Mouse (Mus musculus) heart, embryonic 14.5 days (tissue): ENCODE results near the gene Rnf38. TPM values are rescaled to one million over a fixed set of nuclear protein-coding genes. Genes with fewer than 3 reads are reported as not detected.

Experiments
- ATAC-seq: fragments of 200-750 bp; cut with Nextera tagmentation; 2 replicates; pipeline ENCODE4 v1.8.0; 2017; ENCODE audit warnings: low read depth, moderate TSS enrichment; ENCODE audit not compliant: insufficient number of reproducible peaks, insufficient read depth, low FRiP score
- H3K27ac ChIP-seq, 2 experiments: fragments of 200-500 bp in 1 of 2; fragments of 300-500 bp in 1 of 2; sonication (generic) in 1 of 2; replicated peaks in 1 of 2; 2 replicates each; pipeline ENCODE4 v1.5.1; 2012 to 2014; ENCODE audit warnings: low read depth in 2 of 2, low read length in 2 of 2, control low read depth in 1 of 2, mild to moderate bottlenecking in 1 of 2, mixed read lengths in 1 of 2; ENCODE audit not compliant: control insufficient read depth in 1 of 2, insufficient read depth in 1 of 2
- H3K27me3 ChIP-seq: fragments of 300-500 bp; sonication (generic); 2 replicates; pipeline ENCODE4 v1.6.1; 2014; ENCODE audit warnings: mild to moderate bottlenecking, low read length, control low read depth; ENCODE audit not compliant: control insufficient read depth, insufficient read depth
- H3K36me3 ChIP-seq: fragments of 300-500 bp; sonication (generic); 2 replicates; pipeline ENCODE4 v1.6.1; 2014; ENCODE audit warnings: mild to moderate bottlenecking, control low read depth, low read length, mixed read lengths; ENCODE audit not compliant: control insufficient read depth, insufficient read depth
- H3K4me1 ChIP-seq, 2 experiments: fragments of 200-500 bp in 1 of 2; fragments of 300-500 bp in 1 of 2; sonication (generic) in 1 of 2; 2 replicates each; pipeline ENCODE4 v1.6.1; 2012 to 2014; ENCODE audit warnings: low read length in 2 of 2, control low read depth in 1 of 2, mixed read lengths in 1 of 2; ENCODE audit not compliant: control insufficient read depth in 2 of 2, insufficient read depth in 2 of 2
- H3K4me2 ChIP-seq: fragments of 300-500 bp; sonication (generic); 2 replicates; pipeline ENCODE4 v1.6.1; 2014; ENCODE audit warnings: mild to moderate bottlenecking, low read length
- H3K4me3 ChIP-seq, 2 experiments: fragments of 200-500 bp in 1 of 2; fragments of 300-500 bp in 1 of 2; sonication (generic) in 1 of 2; 2 replicates each; pipeline ENCODE4 v1.5.1; 2012 to 2014; ENCODE audit warnings: low read length in 2 of 2, mild to moderate bottlenecking in 2 of 2, control low read depth in 1 of 2, low read depth in 1 of 2, moderate library complexity in 1 of 2; ENCODE audit not compliant: control insufficient read depth in 1 of 2, insufficient read depth in 1 of 2
- H3K9ac ChIP-seq: fragments of 300-500 bp; sonication (generic); 2 replicates; pipeline ENCODE4 v1.6.1; 2014; ENCODE audit warnings: mild to moderate bottlenecking, low read length
- H3K9me3 ChIP-seq: fragments of 300-500 bp; sonication (generic); 2 replicates; pipeline ENCODE4 v1.6.1; 2016; ENCODE audit warnings: low read length, control low read depth; ENCODE audit not compliant: control insufficient read depth
- WGBS: fragments of 180-500 bp; shearing (Covaris S2); extraction: QIAGEN DNeasy Blood & Tissue Kit; methylation state at CpG from one replicate; pipeline ENCODE4 v1.1.7; 2014; 5-methylcytosine and 5-hydroxymethylcytosine counted together
- polyA plus RNA-seq: library from polyadenylated mRNA; unstranded; fragments of >200 nt; fragmentation: Nextera tagmentation; extraction: Ambion mirVana; gene quantifications from 2 replicates; pipeline ENCODE4 v1.2.1, GENCODE M21; 2014

The Rnf38 gene
- polyA plus RNA-seq, 1 experiment from 2014 or later: 24.3 TPM

GRCm38 (mm10) chr4:44113393-44114138, 120.0 kb downstream of the Rnf38 start:
- H3K4me1 ChIP-seq: peaks cover 9 to 13% of the 10 kb centered on the region in 2 experiments
- H3K4me3 ChIP-seq: no peak overlapping the region
- no peaks in the 10 kb centered on the region for H3K36me3 ChIP-seq
- no peaks in the 10 kb centered on the region for H3K9me3 ChIP-seq
- H3K27ac ChIP-seq: no peak overlapping the region
- ATAC-seq: no peak
- peak overlapping the region; percentile 21; the same call in 1 of the 2 replicates for H3K9ac ChIP-seq
- 46% methylated on average over 16 of the region's 16 CpGs for WGBS
- H3K4me2 ChIP-seq: no peak overlapping the region
- no peaks in the 10 kb centered on the region for H3K27me3 ChIP-seq

- Histone ChIP-seq H3K9ac (no peak overlapping the region), H3K27me3 (no peaks in the 10 kb centered on the region), H3K27ac (peak overlapping the region; percentile 24 to 37; a peak in 1 of 4 replicates), H3K4me3 (no peak overlapping the region), H3K4me2 (no peak overlapping the region; the same call in 1 of the 2 replicates), H3K4me1 (peaks cover 9 to 15% of the 10 kb centered on the region in 2 experiments), H3K9me3 (no peaks in the 10 kb centered on the region), H3K36me3 (no peaks in the 10 kb centered on the region)
- ATAC-seq: no peak
- 19% methylated on average over 4 of the region's 4 CpGs for WGBS
Measured at GRCm38 (mm10) chr4:44112741-44113140, 120.8 kb downstream of the Rnf38 start.

GRCm38 (mm10) chr4:44110771-44111170, 122.8 kb downstream of the Rnf38 start:
- Histone ChIP-seq H3K9ac (no peak overlapping the region), H3K4me2 (no peak overlapping the region), H3K27me3 (no peaks in the 10 kb centered on the region), H3K9me3 (no peaks in the 10 kb centered on the region), H3K4me1 (peaks cover 13 to 32% of the 10 kb centered on the region in 2 experiments), H3K4me3 (no peak overlapping the region), H3K27ac (no peak overlapping the region), H3K36me3 (no peaks in the 10 kb centered on the region)
- WGBS: 80% methylated on average over 7 of the region's 7 CpGs
- no peak for ATAC-seq

- Histone ChIP-seq H3K27ac (no peak overlapping the region), H3K36me3 (no peaks in the 10 kb centered on the region), H3K9me3 (no peaks in the 10 kb centered on the region), H3K4me3 (no peak overlapping the region), H3K27me3 (no peaks in the 10 kb centered on the region), H3K4me2 (no peak overlapping the region), H3K4me1 (peaks cover 13 to 40% of the 10 kb centered on the region in 2 experiments), H3K9ac (no peak overlapping the region)
- ATAC-seq: no peak
- WGBS: 83% methylated on average over 6 of the region's 6 CpGs
Measured at GRCm38 (mm10) chr4:44108297-44108696, 125.3 kb downstream of the Rnf38 start.

GRCm38 (mm10) chr4:44107339-44107738, 126.2 kb downstream of the Rnf38 start:
- H3K9me3 ChIP-seq: no peaks in the 10 kb centered on the region
- no peaks in the 10 kb centered on the region for H3K27me3 ChIP-seq
- H3K4me2 ChIP-seq: peak overlapping the region; percentile 57
- peaks cover 8 to 31% of the 10 kb centered on the region in 2 experiments for H3K4me1 ChIP-seq
- no peak for ATAC-seq
- H3K27ac ChIP-seq: peak overlapping the region in 1 of 2 experiments; percentile 63; a peak in 2 of 4 replicates
- H3K36me3 ChIP-seq: no peaks in the 10 kb centered on the region
- 37% methylated on average over 6 of the region's 6 CpGs for WGBS
- no peak overlapping the region for H3K4me3 ChIP-seq
- H3K9ac ChIP-seq: no peak overlapping the region

GRCm38 (mm10) chr4:44106297-44106821, 127.2 kb downstream of the Rnf38 start:
- peak overlapping the region; percentile 41 for H3K9ac ChIP-seq
- H3K36me3 ChIP-seq: no peaks in the 10 kb centered on the region
- H3K4me1 ChIP-seq: peaks cover 7 to 30% of the 10 kb centered on the region in 2 experiments
- peak overlapping the region; percentile 57 for H3K4me2 ChIP-seq
- ATAC-seq: peak; percentile 52
- peak overlapping the region; percentile 11 to 63; a peak in 3 of 4 replicates for H3K27ac ChIP-seq
- H3K9me3 ChIP-seq: no peaks in the 10 kb centered on the region
- WGBS: 26% methylated on average over 18 of the region's 18 CpGs
- H3K4me3 ChIP-seq: peak overlapping the region; percentile 18 to 26
- no peaks in the 10 kb centered on the region for H3K27me3 ChIP-seq

GRCm38 (mm10) chr4:44104195-44104917, 129.2 kb downstream of the Rnf38 start:
- H3K4me1 ChIP-seq: peaks cover 7 to 30% of the 10 kb centered on the region in 2 experiments
- no peak overlapping the region for H3K4me2 ChIP-seq
- WGBS: 35% methylated on average over 8 of the region's 8 CpGs
- no peaks in the 10 kb centered on the region for H3K9me3 ChIP-seq
- no peak overlapping the region for H3K9ac ChIP-seq
- no peak overlapping the region for H3K4me3 ChIP-seq
- ATAC-seq: no peak
- H3K27me3 ChIP-seq: no peaks in the 10 kb centered on the region
- 0 out of 4 replicates have a peak overlapping the region, but pooled peaks of 1 of the 2 experiments have one; percentile 26 for H3K27ac ChIP-seq
- no peaks in the 10 kb centered on the region for H3K36me3 ChIP-seq
